Mouse (Mus musculus): ENCODE data around the gene 1700001O22Rik. TPM values are rescaled to one million over a fixed set of nuclear protein-coding genes. Genes with fewer than 3 reads are reported as not detected.

1700001O22Rik gene
- polyA plus RNA-seq, 1 experiment from 2014 or later: 0.40 TPM

GRCm38 (mm10) chr2:30823385-30824153 lies 20.1 kb upstream of the 1700001O22Rik start:
- no peak for DNase-seq (ENCODE audit: low spot score)
- H3K4me3 ChIP-seq (ENCODE audit: low read depth, low read length): no peak overlapping the region
- whole genome bisulfite sequencing: 88% methylated on average over 13 of the region's 13 CpGs
- no peak for ATAC-seq (replicated peaks; ENCODE audit: low FRiP score)
- H3K27me3 ChIP-seq (replicated peaks; ENCODE audit: control insufficient read depth, insufficient read depth, low read length): no peaks in the 10 kb centered on the region
- peaks cover 14% of the 10 kb centered on the region for H3K4me1 ChIP-seq (replicated peaks; ENCODE audit: control insufficient read depth, insufficient read depth, low read length)
- H3K9me3 ChIP-seq (ENCODE audit: control insufficient read depth, low read length): no peaks in the 10 kb centered on the region
- no peak overlapping the region for H3K4me2 ChIP-seq
- peaks cover 60% of the 10 kb centered on the region for H3K36me3 ChIP-seq (ENCODE audit: control insufficient read depth, insufficient read depth, low read length)
- 0 out of 2 replicates have a peak overlapping the region, but pooled peaks have one; percentile 3 for H3K27ac ChIP-seq (ENCODE audit: low read depth, low read length)
- no peak overlapping the region for H3K9ac ChIP-seq (ENCODE audit: low read depth, low read length)

- Histone ChIP-seq H3K4me3 (ENCODE audit: low read depth, low read length) (no peak overlapping the region), H3K9ac (ENCODE audit: low read depth, low read length) (no peak overlapping the region), H3K4me1 (replicated peaks; ENCODE audit: control insufficient read depth, insufficient read depth, low read length) (peaks cover 11% of the 10 kb centered on the region), H3K4me2 (no peak overlapping the region), H3K9me3 (ENCODE audit: control insufficient read depth, low read length) (no peaks in the 10 kb centered on the region), H3K27me3 (replicated peaks; ENCODE audit: control insufficient read depth, insufficient read depth, low read length) (no peaks in the 10 kb centered on the region), H3K36me3 (ENCODE audit: control insufficient read depth, insufficient read depth, low read length) (peaks cover 62% of the 10 kb centered on the region), H3K27ac (ENCODE audit: low read depth, low read length) (no peak overlapping the region)
- WGBS: 93% methylated on average over 8 of the region's 8 CpGs
- no peak for ATAC-seq (replicated peaks; ENCODE audit: low FRiP score)
- no peak for DNase-seq (ENCODE audit: low spot score)
Measured at GRCm38 (mm10) chr2:30822460-30822859, 19.0 kb upstream of the 1700001O22Rik start.

GRCm38 (mm10) chr2:30821073-30821472 lies 17.6 kb upstream of the 1700001O22Rik start:
- H3K9me3 ChIP-seq (ENCODE audit: control insufficient read depth, low read length): no peaks in the 10 kb centered on the region
- DNase-seq (ENCODE audit: low spot score): no peak
- H3K9ac ChIP-seq (ENCODE audit: low read depth, low read length): no peak overlapping the region
- no peaks in the 10 kb centered on the region for H3K4me1 ChIP-seq (replicated peaks; ENCODE audit: control insufficient read depth, insufficient read depth, low read length)
- no peak for ATAC-seq (replicated peaks; ENCODE audit: low FRiP score)
- WGBS: 96% methylated on average over 3 of the region's 3 CpGs
- H3K27me3 ChIP-seq (replicated peaks; ENCODE audit: control insufficient read depth, insufficient read depth, low read length): no peaks in the 10 kb centered on the region
- H3K4me3 ChIP-seq (ENCODE audit: low read depth, low read length): no peak overlapping the region
- peaks cover 70% of the 10 kb centered on the region for H3K36me3 ChIP-seq (ENCODE audit: control insufficient read depth, insufficient read depth, low read length)
- no peak overlapping the region for H3K4me2 ChIP-seq
- no peak overlapping the region for H3K27ac ChIP-seq (ENCODE audit: low read depth, low read length)

- H3K36me3 ChIP-seq (ENCODE audit: control insufficient read depth, insufficient read depth, low read length): peaks cover 65% of the 10 kb centered on the region
- WGBS: 94% methylated on average over 5 of the region's 5 CpGs
- no peak overlapping the region for H3K4me3 ChIP-seq (ENCODE audit: low read depth, low read length)
- ATAC-seq (replicated peaks; ENCODE audit: low FRiP score): no peak
- H3K9me3 ChIP-seq (ENCODE audit: control insufficient read depth, low read length): no peaks in the 10 kb centered on the region
- no peaks in the 10 kb centered on the region for H3K4me1 ChIP-seq (replicated peaks; ENCODE audit: control insufficient read depth, insufficient read depth, low read length)
- H3K27ac ChIP-seq (ENCODE audit: low read depth, low read length): no peak overlapping the region
- H3K27me3 ChIP-seq (replicated peaks; ENCODE audit: control insufficient read depth, insufficient read depth, low read length): no peaks in the 10 kb centered on the region
- H3K4me2 ChIP-seq: no peak overlapping the region
- DNase-seq (ENCODE audit: low spot score): no peak
- no peak overlapping the region for H3K9ac ChIP-seq (ENCODE audit: low read depth, low read length)
Measured at GRCm38 (mm10) chr2:30819873-30820272, 16.4 kb upstream of the 1700001O22Rik start.

- DNase-seq (ENCODE audit: low spot score): no peak
- Histone ChIP-seq H3K4me3 (ENCODE audit: low read depth, low read length) (no peak overlapping the region), H3K36me3 (ENCODE audit: control insufficient read depth, insufficient read depth, low read length) (peaks cover 58% of the 10 kb centered on the region), H3K27ac (ENCODE audit: low read depth, low read length) (no peak overlapping the region), H3K9ac (ENCODE audit: low read depth, low read length) (no peak overlapping the region), H3K4me1 (replicated peaks; ENCODE audit: control insufficient read depth, insufficient read depth, low read length) (no peaks in the 10 kb centered on the region), H3K4me2 (no peak overlapping the region), H3K27me3 (replicated peaks; ENCODE audit: control insufficient read depth, insufficient read depth, low read length) (no peaks in the 10 kb centered on the region), H3K9me3 (ENCODE audit: control insufficient read depth, low read length) (no peaks in the 10 kb centered on the region)
- no peak for ATAC-seq (replicated peaks; ENCODE audit: low FRiP score)
- WGBS: 100% methylated on average over 1 of the region's 1 CpGs
Measured at GRCm38 (mm10) chr2:30816383-30816782, 12.9 kb upstream of the 1700001O22Rik start.

GRCm38 (mm10) chr2:30810573-30810972 lies 7.1 kb upstream of the 1700001O22Rik start:
- 86% methylated on average over 7 of the region's 7 CpGs for WGBS
- ATAC-seq (replicated peaks; ENCODE audit: low FRiP score) (no peak), DNase-seq (ENCODE audit: low spot score) (no peak)
- no peaks in the 10 kb centered on the region for H3K9me3 ChIP-seq (ENCODE audit: control insufficient read depth, low read length)
- H3K4me2 ChIP-seq: no peak overlapping the region
- H3K27me3 ChIP-seq (replicated peaks; ENCODE audit: control insufficient read depth, insufficient read depth, low read length): no peaks in the 10 kb centered on the region
- no peak overlapping the region for H3K27ac ChIP-seq (ENCODE audit: low read depth, low read length)
- no peak overlapping the region for H3K9ac ChIP-seq (ENCODE audit: low read depth, low read length)
- peaks cover 32% of the 10 kb centered on the region for H3K36me3 ChIP-seq (ENCODE audit: control insufficient read depth, insufficient read depth, low read length)
- H3K4me1 ChIP-seq (replicated peaks; ENCODE audit: control insufficient read depth, insufficient read depth, low read length): peaks cover 14% of the 10 kb centered on the region
- H3K4me3 ChIP-seq (ENCODE audit: low read depth, low read length): 0 out of 2 replicates have a peak overlapping the region, but pooled peaks have one; percentile 3

GRCm38 (mm10) chr2:30809503-30809902 lies 6.0 kb upstream of the 1700001O22Rik start:
- no peak for ATAC-seq (replicated peaks; ENCODE audit: low FRiP score)
- H3K27me3 ChIP-seq (replicated peaks; ENCODE audit: control insufficient read depth, insufficient read depth, low read length): 0 out of 2 replicates have a peak, but pooled peaks cover 2% of the 10 kb centered on the region
- WGBS: 86% methylated on average over 5 of the region's 5 CpGs

GRCm38 (mm10) chr2:30808296-30808655 lies 4.8 kb upstream of the 1700001O22Rik start:
- no peak for DNase-seq (ENCODE audit: low spot score)
- 3% methylated on average over 10 of the region's 10 CpGs for WGBS
- ATAC-seq (replicated peaks; ENCODE audit: low FRiP score): no peak
- peak overlapping the region; percentile 78 for H3K4me3 ChIP-seq (ENCODE audit: low read depth, low read length)
- peak overlapping the region; percentile 88 for H3K9ac ChIP-seq (ENCODE audit: low read depth, low read length)
- peaks cover 14% of the 10 kb centered on the region for H3K4me1 ChIP-seq (replicated peaks; ENCODE audit: control insufficient read depth, insufficient read depth, low read length)
- H3K27me3 ChIP-seq (replicated peaks; ENCODE audit: control insufficient read depth, insufficient read depth, low read length): peaks cover 4% of the 10 kb centered on the region; the same call in 1 of the 2 replicates
- H3K4me2 ChIP-seq: peak overlapping the region; percentile 69
- peaks cover 17% of the 10 kb centered on the region for H3K36me3 ChIP-seq (ENCODE audit: control insufficient read depth, insufficient read depth, low read length)
- no peaks in the 10 kb centered on the region for H3K9me3 ChIP-seq (ENCODE audit: control insufficient read depth, low read length)
- peak overlapping the region; percentile 63 for H3K27ac ChIP-seq (ENCODE audit: low read depth, low read length)

More at GRCm38 (mm10) chr2:30809503-30809902, 6.0 kb upstream of the 1700001O22Rik start:
- H3K4me3 ChIP-seq (ENCODE audit: low read depth, low read length): no peak overlapping the region
- DNase-seq (ENCODE audit: low spot score): no peak
- H3K4me1 ChIP-seq (replicated peaks; ENCODE audit: control insufficient read depth, insufficient read depth, low read length): peaks cover 14% of the 10 kb centered on the region
- H3K9me3 ChIP-seq (ENCODE audit: control insufficient read depth, low read length): no peaks in the 10 kb centered on the region
- no peak overlapping the region for H3K9ac ChIP-seq (ENCODE audit: low read depth, low read length)
- H3K36me3 ChIP-seq (ENCODE audit: control insufficient read depth, insufficient read depth, low read length): peaks cover 29% of the 10 kb centered on the region
- no peak overlapping the region for H3K27ac ChIP-seq (ENCODE audit: low read depth, low read length)
- H3K4me2 ChIP-seq: peak overlapping the region; percentile 16

Measured in liver, embryonic 11.5 days (tissue).